Mouse (Mus musculus) frontal cortex, postnatal 14 days (tissue): Measurements from ENCODE around the gene Arhgap9.
"Not testable (repeated sequence)": the region's sequence is repeated elsewhere in the genome, so short reads cannot be mapped to it uniquely, and the experiment has no call there.

ENCODE experiments used
- DNase-seq, 2 experiments: peaks; one replicate each; pipeline ENCODE4 v3.0.0; 2022; ENCODE audit warnings: low spot score in 2 of 2

The Arhgap9 gene

DNA sequence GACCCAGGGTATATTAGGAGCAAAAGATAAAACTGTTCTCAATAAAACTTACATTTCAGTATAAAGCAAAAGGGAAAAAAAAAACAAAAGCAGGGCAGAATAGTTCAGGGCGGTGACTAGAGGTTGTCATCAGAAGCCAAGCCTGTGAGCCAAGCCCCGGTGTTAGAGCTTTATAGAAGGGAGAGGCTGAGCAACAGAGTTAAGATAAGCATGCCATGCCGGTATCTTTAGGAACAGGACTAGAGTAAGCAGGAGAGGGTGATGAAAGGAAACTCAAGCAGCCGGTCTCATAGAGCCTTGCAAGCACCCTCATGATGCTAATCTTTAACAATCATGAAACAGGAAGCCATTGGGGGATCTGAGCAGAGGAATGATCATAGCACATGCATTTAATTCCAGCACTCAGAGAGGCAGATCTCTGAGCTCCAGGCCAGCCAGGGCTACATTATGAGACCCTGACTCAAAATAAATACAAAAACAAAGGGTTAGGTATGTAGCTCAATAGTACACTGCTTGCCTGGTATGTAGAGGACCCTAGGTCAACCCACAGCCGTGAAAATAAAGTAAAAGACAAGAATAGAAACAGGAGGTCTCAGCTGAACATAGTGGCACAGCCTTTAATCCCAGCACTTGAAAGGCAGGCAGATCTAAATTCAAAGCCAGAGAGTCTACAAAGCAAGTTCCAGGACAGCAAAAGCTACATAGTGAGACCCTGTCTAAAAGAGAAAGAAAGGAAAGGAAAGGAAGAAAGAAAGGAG is 29.7 kb upstream of the Arhgap9 start:
- DNase-seq: no peak

DNA sequence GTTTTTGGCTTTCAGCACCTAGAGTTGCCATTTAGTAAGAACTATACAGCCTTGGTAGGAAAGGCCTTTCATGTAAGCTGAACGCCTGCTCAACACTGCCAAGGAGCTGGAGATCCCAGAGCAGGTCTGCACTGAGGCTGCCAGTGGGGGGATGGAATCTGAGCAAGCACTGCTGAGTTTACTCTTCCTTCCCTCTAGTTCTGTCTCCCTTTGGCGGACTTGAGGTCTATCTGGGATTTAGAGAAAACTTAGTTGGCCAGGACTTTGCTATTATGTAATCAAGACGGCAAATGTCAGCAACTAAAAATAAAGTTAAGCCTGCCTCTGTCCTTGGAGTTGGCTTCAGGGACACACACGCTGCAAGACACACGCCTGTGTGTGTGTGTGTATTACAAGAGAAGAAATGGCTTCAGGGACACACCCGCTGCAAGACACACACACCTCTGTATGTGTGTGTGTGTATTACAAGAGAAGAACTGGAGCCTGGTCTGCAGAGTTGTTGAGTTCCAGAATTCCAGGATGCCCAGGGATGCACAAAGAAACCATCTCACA is 28.7 kb upstream of the Arhgap9 start:
- DNase-seq: no peak

DNA sequence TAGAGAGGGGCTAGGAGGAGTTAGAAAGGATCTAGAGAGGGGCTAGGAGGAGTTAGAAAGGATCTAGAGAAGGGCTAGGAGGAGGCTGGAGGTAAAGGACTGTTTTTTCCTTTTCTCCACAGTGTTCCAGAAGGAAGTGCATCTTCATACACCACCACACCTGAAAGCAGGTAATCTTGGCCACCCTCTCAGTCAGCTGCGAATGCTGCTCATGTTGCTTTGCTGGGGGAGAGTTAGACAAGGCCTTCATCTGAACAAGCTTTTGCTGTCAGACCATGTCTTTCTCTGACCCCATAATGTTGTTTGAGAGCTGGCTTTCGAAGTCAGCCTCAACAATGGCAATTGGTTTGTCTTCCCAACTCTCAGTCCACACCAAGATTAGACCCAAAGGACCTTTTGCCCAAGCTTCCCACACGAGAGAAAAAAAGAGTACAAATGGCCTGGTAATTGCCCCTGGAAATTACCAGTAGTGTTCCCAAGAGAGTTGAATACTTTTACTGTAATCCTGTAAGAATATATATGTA is 28.1 kb upstream of the Arhgap9 start:
- no peak for DNase-seq

DNA sequence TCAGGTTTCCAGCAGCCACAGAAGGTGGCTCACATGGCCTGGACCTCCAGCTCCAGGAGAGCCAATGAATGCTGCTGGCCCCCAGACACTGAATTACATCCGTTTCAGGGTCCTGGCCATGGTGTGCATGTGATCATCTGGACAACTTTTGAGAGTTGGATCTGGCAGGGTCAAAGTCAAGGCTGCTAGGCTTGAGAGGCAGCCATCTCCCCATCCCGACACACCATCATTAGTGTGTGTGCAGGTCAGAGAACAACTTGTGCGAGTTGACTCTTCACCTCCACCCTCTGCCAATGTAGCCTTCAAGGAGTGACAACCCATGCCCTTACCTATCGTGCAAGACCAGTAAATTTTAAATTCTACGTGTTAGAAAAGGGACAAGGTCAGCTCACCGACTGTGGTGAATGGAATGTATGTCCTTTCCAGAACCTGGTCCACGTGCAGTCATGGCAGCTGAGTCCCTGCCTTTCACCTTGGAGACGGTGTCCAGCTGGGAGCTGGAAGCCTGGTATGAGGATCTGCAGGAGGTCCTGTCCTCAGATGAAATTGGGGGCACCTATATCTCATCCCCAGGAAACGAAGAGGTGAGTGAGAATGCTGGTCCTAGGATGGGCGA is 26.8 kb upstream of the Arhgap9 start:
- DNase-seq: no peak

DNA sequence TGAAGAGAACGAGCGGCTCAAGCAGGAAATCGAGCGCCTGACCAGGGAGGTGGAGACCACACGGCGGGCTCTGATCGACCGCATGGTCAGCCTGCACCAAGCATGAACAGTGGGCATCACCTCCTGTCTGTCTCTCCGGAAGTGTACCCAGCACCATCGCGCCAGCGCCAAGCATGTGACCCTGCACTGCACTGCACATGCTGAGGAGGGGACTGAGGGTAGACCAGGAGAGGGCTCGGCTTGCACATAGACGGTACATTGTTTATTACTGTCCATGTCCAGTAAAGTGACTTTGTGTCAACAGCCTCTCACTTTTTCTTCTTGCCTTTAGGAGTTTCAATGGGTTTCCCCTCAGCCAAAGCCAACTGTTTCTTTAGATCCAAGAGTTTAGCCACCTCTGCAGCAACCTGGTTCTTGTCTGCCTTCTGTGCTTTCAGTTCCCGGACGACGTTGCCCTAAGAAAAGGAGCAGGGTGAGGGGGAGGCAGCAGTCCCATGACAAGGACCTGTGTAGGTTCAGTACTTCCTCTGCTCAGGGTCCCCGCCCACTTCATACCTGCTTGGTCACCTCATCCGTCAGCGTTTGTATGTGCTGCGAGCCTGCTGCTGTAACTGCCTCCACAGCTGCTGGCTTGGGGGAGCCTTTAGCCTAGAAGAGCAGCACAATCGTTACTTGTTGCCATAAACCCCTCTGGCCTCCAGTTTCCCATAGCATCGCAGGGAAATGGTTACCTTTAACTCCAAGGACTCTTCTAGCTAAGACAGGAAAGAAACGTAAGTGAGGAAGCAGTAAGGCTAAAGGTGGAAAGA is 25.6 kb upstream of the Arhgap9 start:
- DNase-seq: no peak

DNA sequence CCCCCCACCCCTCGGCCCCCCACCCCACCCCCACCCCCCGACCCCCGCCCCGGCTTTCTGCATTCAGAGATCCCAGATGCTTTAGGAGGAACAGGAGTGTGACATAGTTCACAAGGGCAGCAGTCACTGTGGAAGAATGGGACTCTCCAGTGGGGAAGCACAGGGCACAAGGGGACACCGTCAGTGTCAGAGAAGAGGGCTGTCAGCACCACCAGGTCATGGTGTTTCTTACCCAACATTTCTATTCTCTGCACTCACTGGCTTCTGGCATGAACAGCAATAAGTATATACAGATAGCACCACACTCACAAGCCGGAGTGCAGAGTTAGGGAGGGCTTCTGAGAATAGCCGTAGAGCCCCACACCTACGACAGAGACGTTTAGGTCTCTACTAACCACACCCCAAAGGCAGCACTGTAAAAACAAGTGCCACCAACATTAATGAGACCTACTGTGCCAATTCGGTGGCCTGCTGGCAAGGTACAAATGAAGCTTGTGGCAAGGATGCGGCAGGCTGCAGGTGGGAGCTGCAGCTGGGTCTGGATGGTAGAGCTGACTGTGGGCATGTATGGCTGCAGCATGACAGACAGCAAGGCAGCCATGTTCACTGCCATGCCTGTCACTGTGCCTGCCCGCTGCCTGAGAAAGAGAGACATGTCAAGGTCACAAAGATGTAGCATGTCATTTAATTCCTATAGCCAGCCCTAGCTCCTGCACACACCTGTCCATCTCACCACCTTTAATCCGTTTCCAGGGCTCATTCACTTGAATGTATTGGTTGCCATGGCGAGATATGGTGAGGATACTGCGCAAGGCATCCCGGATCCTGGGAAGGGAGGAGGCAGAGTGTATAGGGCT is 24.5 kb upstream of the Arhgap9 start:
- no peak for DNase-seq

DNA sequence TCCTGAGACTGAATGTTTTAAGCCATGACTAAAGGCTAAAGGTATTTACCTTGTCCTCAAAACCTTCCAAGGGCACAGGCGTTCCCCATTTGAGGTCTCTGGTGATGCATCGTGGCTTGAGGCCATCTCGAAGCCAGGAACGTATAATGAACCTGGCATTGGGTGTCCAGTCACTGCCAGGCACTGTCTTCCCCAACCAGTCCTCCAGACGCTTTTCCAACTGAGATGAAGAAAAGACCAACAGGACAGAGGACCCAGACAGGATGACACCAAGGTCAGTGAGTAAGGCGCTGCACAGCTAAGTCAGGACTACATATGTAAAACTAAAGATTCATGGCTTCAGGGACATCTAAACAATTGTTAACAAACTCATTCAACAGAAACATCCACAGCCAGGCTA is 21.4 kb upstream of the Arhgap9 start:
- DNase-seq: no peak

DNA sequence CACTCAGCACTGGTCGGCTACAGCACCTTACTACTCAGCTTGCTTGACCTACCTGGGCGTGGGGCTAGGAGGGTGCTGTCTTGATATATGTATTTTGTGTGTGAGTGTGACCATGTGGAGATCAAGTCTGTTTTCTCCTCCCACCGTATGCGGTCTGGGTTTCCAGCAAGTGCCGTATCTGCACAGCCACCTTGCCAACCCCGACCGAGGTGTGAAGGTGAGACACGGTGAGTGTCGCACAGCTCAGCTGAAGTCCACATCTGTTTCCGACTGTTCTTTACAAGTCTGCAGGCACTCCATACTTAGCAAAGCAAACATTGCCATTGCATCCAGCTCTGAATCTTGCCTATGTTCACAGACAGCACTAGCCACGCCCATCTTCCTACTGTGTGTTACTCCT is 18.6 kb upstream of the Arhgap9 start:
- no peak for DNase-seq

DNA sequence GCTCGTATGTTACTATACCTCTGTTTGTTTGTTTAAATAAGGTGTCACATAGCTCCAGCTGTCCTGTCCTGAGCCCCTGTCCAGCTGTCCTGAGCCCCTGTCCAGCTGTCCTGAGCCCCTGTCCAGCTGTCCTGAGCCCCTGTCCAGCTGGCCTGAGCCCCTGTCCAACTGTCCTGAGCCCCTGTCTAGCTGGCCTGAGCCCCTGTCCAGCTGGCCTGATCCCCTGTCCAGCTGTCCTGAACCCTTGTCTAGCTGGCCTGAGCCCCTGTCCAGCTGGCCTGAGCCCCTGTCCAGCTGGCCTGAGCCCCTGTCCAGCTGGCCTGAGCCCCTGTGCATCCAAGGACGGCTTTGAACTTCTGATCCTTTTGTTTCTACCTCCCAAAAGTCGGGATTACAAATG is 12.6 kb upstream of the Arhgap9 start:
- not testable (repeated sequence) for DNase-seq

DNA sequence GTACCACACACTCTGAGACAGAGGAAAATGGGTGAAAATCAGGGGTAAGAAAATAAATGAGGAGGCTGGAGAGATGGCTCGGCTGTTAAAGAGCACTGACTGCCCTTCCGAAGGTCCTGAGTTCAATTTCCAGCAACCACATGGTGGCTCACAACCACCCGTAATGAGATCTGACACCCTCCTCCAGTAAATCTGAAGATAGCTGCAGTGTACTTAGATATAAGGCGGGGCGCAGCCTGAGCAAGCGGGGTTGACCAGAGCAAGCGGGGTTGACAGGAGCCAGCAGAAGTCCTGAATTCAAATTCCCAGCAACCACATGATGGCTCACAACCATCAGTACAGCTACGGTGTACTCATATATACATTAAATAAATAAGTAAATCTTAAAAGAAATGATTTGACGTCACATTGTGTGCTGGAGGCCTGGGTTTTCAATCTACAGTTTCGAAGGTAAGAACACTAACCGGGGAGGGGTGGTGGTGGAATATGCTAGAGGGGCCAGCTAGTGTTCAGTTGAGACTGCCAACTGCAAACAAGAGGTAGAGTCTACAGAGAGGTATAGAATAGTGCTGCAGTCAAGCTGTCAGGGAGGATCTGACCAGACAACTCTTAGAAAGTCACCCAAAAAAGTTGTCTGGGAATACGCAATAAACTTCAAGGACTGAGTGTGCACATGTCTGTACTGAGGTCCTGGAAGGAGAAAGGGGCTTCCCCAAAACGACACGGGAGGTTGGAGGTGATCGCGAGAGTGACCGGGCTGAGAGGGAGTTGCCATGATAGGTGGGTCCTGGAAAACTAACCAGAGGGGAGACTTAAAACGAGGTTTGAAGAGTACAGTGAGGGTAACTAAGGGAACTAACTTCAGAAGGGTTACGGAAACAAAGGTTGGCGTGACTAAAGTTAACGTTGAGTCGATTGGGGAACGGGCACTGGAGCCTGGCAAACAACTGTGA is 11.0 kb upstream of the Arhgap9 start:
- DNase-seq: no peak

DNA sequence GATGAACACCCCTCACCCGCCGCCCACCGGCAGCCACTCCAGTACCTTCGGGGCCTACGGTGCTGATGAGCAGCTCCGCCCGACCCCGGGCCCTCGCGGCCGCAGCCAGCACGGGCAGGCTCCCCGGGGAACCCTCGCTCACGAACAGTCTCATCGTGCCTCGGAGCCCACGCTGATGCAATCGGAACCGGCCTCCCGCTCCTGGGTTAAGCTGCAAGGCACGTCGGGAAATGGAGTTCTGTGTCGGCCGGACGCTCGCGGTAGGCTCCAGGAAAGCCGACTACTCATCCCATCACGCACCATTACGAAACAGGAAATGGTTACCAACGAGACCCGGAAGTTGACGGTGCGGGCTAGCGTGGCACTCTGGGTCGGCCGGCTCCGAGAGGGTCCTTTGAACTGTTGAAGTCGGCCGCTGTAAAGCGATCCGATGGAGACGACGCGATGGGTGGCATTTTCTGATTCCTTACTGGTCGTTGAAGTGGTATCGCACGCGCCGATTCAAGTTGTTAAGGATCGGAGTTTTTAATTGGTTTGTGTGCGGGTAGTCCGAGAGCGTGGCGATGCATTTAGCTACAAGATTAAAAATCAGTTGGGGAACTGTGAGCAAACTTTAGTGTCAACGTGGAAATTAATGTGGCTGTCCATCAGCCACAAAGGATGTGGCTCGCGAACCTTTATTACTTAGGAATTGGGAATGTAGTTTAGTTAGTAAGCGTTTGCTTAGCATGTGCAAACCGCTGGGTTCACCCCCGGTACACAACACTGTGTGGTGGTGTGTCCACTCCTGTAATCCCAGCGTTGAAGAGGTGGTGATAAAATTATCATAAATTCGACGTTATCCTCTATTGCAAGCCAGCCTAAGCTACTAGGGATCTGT is 10.0 kb upstream of the Arhgap9 start, which contains the start of gene Mars:
Gene Mars (minus strand): TSS at position 311 of the 880 bp plus-strand sequence.
- DNase-seq: peak; percentile 90

DNA sequence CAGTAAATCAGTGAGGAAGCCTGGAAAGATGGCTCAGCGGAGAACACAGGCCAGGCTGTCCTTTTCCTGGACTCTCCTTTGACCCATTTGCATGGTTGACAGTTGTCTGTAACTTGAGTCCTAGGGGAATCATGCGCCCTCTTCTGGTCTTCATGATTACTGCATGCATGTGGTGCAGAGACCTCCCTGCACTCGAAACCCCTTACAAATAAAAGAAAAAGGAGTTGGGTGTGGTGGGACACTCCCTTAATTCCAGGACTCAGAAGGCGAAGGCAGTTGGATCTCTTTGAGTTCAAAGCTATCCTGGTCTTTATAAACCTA is 9.4 kb upstream of the Arhgap9 start:
- DNase-seq: peak; percentile 61 to 73

DNA sequence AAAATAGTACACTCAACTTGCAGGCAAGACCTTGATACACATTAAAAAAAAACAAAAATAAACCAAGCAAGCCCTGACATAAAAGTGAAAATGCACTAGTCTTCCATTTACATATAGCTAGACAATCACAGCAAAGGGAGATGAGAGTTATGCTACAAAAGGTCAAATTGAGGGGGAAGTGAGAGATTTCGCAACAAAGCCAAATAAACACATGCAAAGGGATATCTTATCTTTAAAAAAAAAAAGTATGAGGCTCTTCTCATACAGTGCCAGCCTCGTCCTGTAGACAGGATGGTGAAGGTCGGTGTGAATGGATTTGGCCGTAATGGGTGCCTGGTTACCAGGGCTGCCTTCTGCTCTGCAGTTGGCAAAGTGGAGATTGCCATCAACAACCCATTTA is 8.9 kb upstream of the Arhgap9 start:
- no peak for DNase-seq

DNA sequence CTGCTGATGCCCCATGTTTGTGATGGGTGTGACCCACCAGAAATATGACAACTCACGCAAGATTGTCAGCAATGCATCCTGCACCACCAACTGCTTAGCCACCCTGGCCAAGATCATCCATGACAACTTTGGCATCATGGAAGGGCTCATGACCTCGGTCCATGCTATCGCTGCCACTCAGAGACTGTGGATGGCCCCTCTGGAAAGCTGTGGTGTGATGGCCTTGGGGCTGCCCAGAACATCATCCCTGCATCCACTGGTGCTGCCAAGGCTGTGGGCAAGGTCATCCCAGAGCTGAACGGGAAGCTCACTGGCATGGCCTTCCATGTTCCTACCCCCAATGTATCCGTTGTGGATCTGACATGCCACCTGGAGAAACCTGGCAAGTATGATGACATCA is 8.2 kb upstream of the Arhgap9 start:
- DNase-seq: not testable (repeated sequence)

DNA sequence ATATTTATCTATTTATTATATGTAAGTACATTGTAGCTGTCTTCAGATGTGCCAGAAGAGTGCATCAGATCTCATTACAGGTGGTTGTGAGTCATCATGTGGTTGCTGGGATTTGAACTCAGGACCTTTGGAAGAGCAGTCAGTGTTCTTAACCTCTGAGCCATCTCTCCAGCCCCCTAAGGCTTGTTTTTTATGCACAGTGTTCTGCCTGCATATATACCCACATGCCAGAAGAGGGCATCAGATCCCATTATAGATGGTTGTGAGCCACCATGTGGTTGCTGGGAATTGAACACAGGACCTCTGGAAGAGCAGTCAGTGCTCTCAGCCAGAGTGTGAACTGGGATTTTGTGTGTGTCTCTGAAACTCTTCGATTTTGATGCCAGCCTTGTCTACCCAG is 6.8 kb upstream of the Arhgap9 start:
- DNase-seq: not testable (repeated sequence)

DNA sequence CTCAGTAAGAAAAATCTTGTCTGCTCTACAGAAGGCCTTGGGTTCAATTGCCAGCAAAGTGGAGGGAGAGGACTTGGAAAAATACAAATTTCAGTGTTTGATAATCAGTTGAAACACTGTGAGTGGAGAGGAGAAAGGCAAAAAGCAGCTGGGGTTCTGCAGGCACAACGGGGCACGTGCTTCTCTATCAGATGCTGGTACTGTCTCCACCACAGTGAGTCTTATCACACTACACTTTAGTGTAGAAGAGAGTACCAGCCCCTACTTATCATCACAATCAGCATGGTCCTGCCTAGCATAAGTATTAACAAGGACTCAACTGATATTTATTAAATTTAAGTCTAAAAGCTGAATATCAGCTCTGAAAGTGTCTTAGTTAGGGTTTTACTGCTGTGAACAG is 4.5 kb upstream of the Arhgap9 start:
- DNase-seq: no peak

DNA sequence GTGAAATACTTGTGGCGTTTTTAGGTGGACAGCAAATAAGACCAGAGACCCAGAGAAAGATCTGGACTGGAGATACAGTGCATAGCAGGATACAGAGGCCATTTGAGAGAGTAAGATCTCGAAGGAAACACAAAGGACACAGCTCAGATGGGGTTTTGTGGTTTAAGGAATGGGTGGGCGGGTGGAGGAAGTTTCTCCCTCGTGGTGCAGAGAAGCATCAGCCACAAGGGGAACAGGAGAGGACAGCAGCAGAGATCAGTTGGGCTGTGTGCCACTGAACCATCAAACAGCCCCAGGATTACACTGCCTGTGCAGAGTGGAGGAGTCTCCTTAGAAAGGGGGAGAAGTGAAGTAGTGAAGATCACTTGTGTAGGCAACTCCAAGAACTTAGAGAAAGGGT is 3.8 kb upstream of the Arhgap9 start:
- no peak for DNase-seq

DNA sequence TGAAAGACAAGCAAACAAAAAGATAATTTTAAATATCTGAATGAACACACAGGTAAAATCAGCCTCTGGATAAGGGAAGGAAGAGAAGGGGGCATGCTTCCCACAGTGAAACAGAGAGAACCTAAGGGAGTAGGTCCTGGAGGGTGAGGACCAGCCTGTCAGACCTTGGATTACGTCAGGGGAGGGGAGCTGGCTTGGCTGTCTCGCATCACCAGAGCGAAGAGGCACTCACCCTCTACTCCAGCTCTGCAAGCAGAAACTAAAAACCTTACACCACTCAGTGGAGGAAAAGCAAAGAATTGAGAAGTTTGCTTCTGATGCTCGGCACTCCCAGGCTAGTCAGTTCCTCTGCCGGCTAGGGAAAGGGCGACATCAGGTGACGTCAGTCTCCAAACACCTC is 1.8 kb upstream of the Arhgap9 start:
- DNase-seq: no peak

DNA sequence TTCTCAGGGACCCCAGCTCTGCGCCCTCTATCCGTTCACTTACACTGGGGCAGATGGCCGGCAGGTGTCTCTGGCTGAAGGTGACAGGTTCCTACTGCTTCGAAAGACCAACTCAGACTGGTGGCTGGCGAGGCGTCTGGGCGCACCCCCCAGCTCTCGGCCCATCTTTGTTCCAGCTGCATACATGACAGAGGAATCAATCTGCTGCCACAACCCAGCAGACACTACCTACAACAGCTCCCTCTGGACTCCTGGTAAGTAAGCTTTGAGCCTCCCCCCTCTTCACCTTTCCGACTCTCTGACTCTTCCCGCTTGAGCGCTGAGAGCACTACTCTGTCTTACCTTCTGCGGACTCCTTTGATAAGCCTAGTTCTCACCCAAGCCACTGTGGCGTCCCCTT is 414 bp downstream of the Arhgap9 start:
- no peak for DNase-seq
